Mouse (Mus musculus): ENCODE results near the gene Pafah1b1. TPM values are rescaled to one million over a fixed set of nuclear protein-coding genes. Genes with fewer than 3 reads are reported as not detected.

Pafah1b1 gene
- polyA plus RNA-seq, 1 experiment from 2014 or later: 29.4 TPM

- peaks cover 40% of the 10 kb centered on the region for H3K4me1 ChIP-seq (replicated peaks)
- no peak for ATAC-seq (ENCODE audit: insufficient read depth)
- peaks cover 15% of the 10 kb centered on the region for H3K36me3 ChIP-seq (replicated peaks)
- H3K27me3 ChIP-seq: no peaks in the 10 kb centered on the region
- H3K4me2 ChIP-seq: no peak overlapping the region
- no peak overlapping the region for H3K4me3 ChIP-seq (replicated peaks)
- no peaks in the 10 kb centered on the region for H3K9me3 ChIP-seq (replicated peaks)
- H3K27ac ChIP-seq (replicated peaks): no peak overlapping the region
- H3K9ac ChIP-seq: no peak overlapping the region
- WGBS (ENCODE audit: insufficient replicate concordance): 86% methylated on average over 3 of the region's 3 CpGs
These were observed 8.4 kb downstream of the Pafah1b1 start for GRCm38 (mm10) chr11:74715971-74716525.

GRCm38 (mm10) chr11:74710671-74711070 lies 13.8 kb downstream of the Pafah1b1 start:
- Histone ChIP-seq H3K4me1 (replicated peaks) (peaks cover 41% of the 10 kb centered on the region), H3K9me3 (replicated peaks) (no peaks in the 10 kb centered on the region), H3K9ac (no peak overlapping the region), H3K4me2 (no peak overlapping the region), H3K36me3 (replicated peaks) (peaks cover 24% of the 10 kb centered on the region), H3K27me3 (no peaks in the 10 kb centered on the region), H3K27ac (replicated peaks) (no peak overlapping the region), H3K4me3 (replicated peaks) (no peak overlapping the region)
- no peak for ATAC-seq (ENCODE audit: insufficient read depth)
- WGBS (ENCODE audit: insufficient replicate concordance): 86% methylated on average over 1 of the region's 1 CpGs

GRCm38 (mm10) chr11:74708781-74709180 lies 15.7 kb downstream of the Pafah1b1 start:
- Histone ChIP-seq H3K27me3 (no peaks in the 10 kb centered on the region), H3K36me3 (replicated peaks) (peaks cover 24% of the 10 kb centered on the region), H3K27ac (replicated peaks) (no peak overlapping the region), H3K9me3 (replicated peaks) (no peaks in the 10 kb centered on the region), H3K9ac (no peak overlapping the region), H3K4me1 (replicated peaks) (peaks cover 50% of the 10 kb centered on the region), H3K4me3 (replicated peaks) (no peak overlapping the region), H3K4me2 (no peak overlapping the region)
- no peak for ATAC-seq (ENCODE audit: insufficient read depth)
- WGBS (ENCODE audit: insufficient replicate concordance): 46% methylated on average over 1 of the region's 1 CpGs

- WGBS (ENCODE audit: insufficient replicate concordance): 91% methylated on average over 2 of the region's 2 CpGs
- Histone ChIP-seq H3K9ac (no peak overlapping the region), H3K4me3 (replicated peaks) (no peak overlapping the region), H3K36me3 (replicated peaks) (peaks cover 10% of the 10 kb centered on the region), H3K4me1 (replicated peaks) (peaks cover 40% of the 10 kb centered on the region), H3K27me3 (no peaks in the 10 kb centered on the region), H3K9me3 (replicated peaks) (no peaks in the 10 kb centered on the region), H3K27ac (replicated peaks) (no peak overlapping the region), H3K4me2 (no peak overlapping the region)
- no peak for ATAC-seq (ENCODE audit: insufficient read depth)
These were observed 20.4 kb downstream of the Pafah1b1 start for GRCm38 (mm10) chr11:74704068-74704467.

GRCm38 (mm10) chr11:74699505-74699904 lies 25.0 kb downstream of the Pafah1b1 start:
- 93% methylated on average over 2 of the region's 2 CpGs for WGBS (ENCODE audit: insufficient replicate concordance)
- Histone ChIP-seq H3K4me1 (replicated peaks) (peaks cover 17% of the 10 kb centered on the region; the same call in 1 of the 2 replicates), H3K9ac (no peak overlapping the region), H3K36me3 (replicated peaks) (peaks cover 48% of the 10 kb centered on the region), H3K4me2 (no peak overlapping the region), H3K27me3 (no peaks in the 10 kb centered on the region), H3K27ac (replicated peaks) (no peak overlapping the region), H3K4me3 (replicated peaks) (no peak overlapping the region), H3K9me3 (replicated peaks) (no peaks in the 10 kb centered on the region)
- no peak for ATAC-seq (ENCODE audit: insufficient read depth)

GRCm38 (mm10) chr11:74692151-74692550 lies 32.3 kb downstream of the Pafah1b1 start:
- ATAC-seq (ENCODE audit: insufficient read depth): no peak
- Histone ChIP-seq H3K27me3 (no peaks in the 10 kb centered on the region), H3K4me3 (replicated peaks) (no peak overlapping the region), H3K4me1 (replicated peaks) (peaks cover 4% of the 10 kb centered on the region; the same call in 1 of the 2 replicates), H3K4me2 (no peak overlapping the region), H3K36me3 (replicated peaks) (peaks cover 57% of the 10 kb centered on the region), H3K27ac (replicated peaks) (no peak overlapping the region), H3K9me3 (replicated peaks) (no peaks in the 10 kb centered on the region), H3K9ac (no peak overlapping the region)
- 77% methylated on average over 1 of the region's 1 CpGs for WGBS (ENCODE audit: insufficient replicate concordance)

- H3K36me3 ChIP-seq (replicated peaks): peaks cover 84% of the 10 kb centered on the region
- H3K4me1 ChIP-seq (replicated peaks): peaks cover 24% of the 10 kb centered on the region
- no peak overlapping the region for H3K4me3 ChIP-seq (replicated peaks)
- 84% methylated on average over 4 of the region's 4 CpGs for WGBS (ENCODE audit: insufficient replicate concordance)
- ATAC-seq (ENCODE audit: insufficient read depth): no peak
- no peaks in the 10 kb centered on the region for H3K9me3 ChIP-seq (replicated peaks)
- H3K27me3 ChIP-seq: no peaks in the 10 kb centered on the region
- no peak overlapping the region for H3K9ac ChIP-seq
- H3K4me2 ChIP-seq: no peak overlapping the region
- no peak overlapping the region for H3K27ac ChIP-seq (replicated peaks)
These were observed 49.3 kb downstream of the Pafah1b1 start for GRCm38 (mm10) chr11:74675156-74675555.

GRCm38 (mm10) chr11:74674713-74675112 lies 49.8 kb downstream of the Pafah1b1 start:
- Histone ChIP-seq H3K36me3 (replicated peaks) (peaks cover 84% of the 10 kb centered on the region), H3K4me1 (replicated peaks) (peaks cover 24% of the 10 kb centered on the region), H3K9me3 (replicated peaks) (no peaks in the 10 kb centered on the region), H3K4me2 (no peak overlapping the region), H3K4me3 (replicated peaks) (no peak overlapping the region), H3K27me3 (no peaks in the 10 kb centered on the region), H3K27ac (replicated peaks) (no peak overlapping the region; the same call in 1 of the 2 replicates), H3K9ac (no peak overlapping the region)
- WGBS (ENCODE audit: insufficient replicate concordance): 91% methylated on average over 8 of the region's 8 CpGs
- ATAC-seq (ENCODE audit: insufficient read depth): no peak

- Histone ChIP-seq H3K27ac (replicated peaks) (peak overlapping the region; percentile 73), H3K9ac (no peak overlapping the region), H3K36me3 (replicated peaks) (peaks cover 84% of the 10 kb centered on the region), H3K9me3 (replicated peaks) (no peaks in the 10 kb centered on the region), H3K4me3 (replicated peaks) (no peak overlapping the region), H3K4me2 (no peak overlapping the region), H3K4me1 (replicated peaks) (peaks cover 24% of the 10 kb centered on the region), H3K27me3 (no peaks in the 10 kb centered on the region)
- 18% methylated on average over 1 of the region's 1 CpGs for WGBS (ENCODE audit: insufficient replicate concordance)
- ATAC-seq (ENCODE audit: insufficient read depth): peak; percentile 90
These were observed 50.9 kb downstream of the Pafah1b1 start for GRCm38 (mm10) chr11:74673561-74673960.

- peak overlapping the region; percentile 73 for H3K27ac ChIP-seq (replicated peaks)
- 55% methylated on average over 6 of the region's 6 CpGs for WGBS (ENCODE audit: insufficient replicate concordance)
- no peaks in the 10 kb centered on the region for H3K9me3 ChIP-seq (replicated peaks)
- H3K4me3 ChIP-seq (replicated peaks): no peak overlapping the region
- H3K9ac ChIP-seq: no peak overlapping the region
- peaks cover 24% of the 10 kb centered on the region for H3K4me1 ChIP-seq (replicated peaks)
- 0 out of 2 replicates have a peak, but pooled peaks have one; percentile 7 for ATAC-seq (ENCODE audit: insufficient read depth)
- peaks cover 84% of the 10 kb centered on the region for H3K36me3 ChIP-seq (replicated peaks)
- H3K27me3 ChIP-seq: no peaks in the 10 kb centered on the region
- no peak overlapping the region for H3K4me2 ChIP-seq
These were observed 51.5 kb downstream of the Pafah1b1 start for GRCm38 (mm10) chr11:74672901-74673513.

- Histone ChIP-seq H3K4me2 (no peak overlapping the region), H3K27ac (replicated peaks) (no peak overlapping the region), H3K9ac (no peak overlapping the region), H3K9me3 (replicated peaks) (no peaks in the 10 kb centered on the region), H3K4me1 (replicated peaks) (peaks cover 24% of the 10 kb centered on the region), H3K36me3 (replicated peaks) (peaks cover 84% of the 10 kb centered on the region), H3K27me3 (no peaks in the 10 kb centered on the region), H3K4me3 (replicated peaks) (no peak overlapping the region)
- no peak for ATAC-seq (ENCODE audit: insufficient read depth)
- WGBS (ENCODE audit: insufficient replicate concordance): 82% methylated on average over 5 of the region's 5 CpGs
These were observed 52.6 kb downstream of the Pafah1b1 start for GRCm38 (mm10) chr11:74671839-74672238.

Data from liver, embryonic 15.5 days (tissue).